Mouse (Mus musculus): ENCODE measurements around the gene Trpc5.

DNA sequence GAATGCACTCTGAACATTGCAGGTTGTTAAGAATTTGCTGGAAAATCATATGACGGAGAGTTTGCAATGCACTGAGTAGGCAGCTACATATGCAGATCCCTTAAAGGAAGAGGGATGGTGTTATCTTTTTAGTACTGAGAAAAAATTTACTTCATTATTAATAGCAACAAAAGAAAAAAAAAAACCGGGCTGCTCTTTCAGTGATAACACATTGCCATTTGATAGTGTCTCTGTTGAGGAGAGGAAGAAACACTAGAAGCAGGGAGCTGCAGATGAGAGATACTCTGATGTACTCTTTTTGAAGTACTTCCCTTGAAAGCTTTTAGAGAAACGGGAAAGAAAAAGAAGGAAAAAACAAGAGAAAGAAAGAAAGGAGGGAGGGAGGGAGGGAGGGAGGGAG is 43.2 kb downstream of the Trpc5 start:
- TF ChIP-seq CTCF (IDR thresholded peaks at IDR 0.05; ENCODE audit: low read depth) (no peak), EP300 (IDR thresholded peaks at IDR 0.05; ENCODE audit: low read depth) (no peak)
